In the genomic region with DNA sequence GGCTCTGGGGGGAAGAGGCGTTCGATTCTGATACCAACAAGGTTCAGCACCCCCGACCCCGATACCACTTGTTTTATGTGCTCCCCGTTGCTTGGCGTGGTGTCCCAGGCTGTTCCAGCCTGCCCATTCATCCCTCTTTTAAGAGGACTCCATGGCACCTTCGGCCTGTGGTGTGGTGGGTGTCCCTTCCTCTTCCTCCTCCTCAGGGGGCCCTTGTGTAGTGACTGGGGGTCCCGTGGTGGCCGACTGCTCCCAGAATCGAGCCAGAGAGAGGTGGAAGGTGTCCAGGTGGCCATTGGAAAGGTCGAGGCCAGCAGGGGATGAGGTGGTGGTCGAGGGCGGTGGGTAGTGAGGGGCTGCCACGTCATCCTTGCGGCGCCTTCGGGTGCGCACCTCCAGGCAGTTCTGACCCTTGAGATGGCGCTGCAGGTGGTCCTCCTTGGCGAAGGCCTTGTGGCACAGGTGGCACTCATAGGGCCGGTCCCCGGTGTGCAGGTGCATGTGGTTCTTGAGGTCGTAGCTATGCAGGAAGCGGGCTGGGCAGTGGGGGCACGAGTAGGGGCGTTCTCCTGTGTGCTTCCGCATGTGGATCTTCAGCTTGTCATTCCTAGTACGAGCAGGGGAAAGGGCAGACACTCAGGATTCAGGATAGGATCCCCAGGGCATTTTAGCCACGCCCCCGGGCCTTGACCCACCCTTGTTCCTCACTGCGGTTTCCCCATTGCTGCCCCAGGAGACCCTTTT, we compare ENCODE assay signal across 12 mouse cellular contexts. TPM values are rescaled to one million over a fixed set of nuclear protein-coding genes. Genes with fewer than 3 reads are reported as not detected.
A peak's percentile ranks its signal among the peaks of the same experiment; 100 is the strongest.
DNase-seq lines count a peak whose midpoint lies in the region; ATAC-seq lines count a peak whose summit lies in the region.
"Had no signal": no experiment of that assay in that cellular context is flagged by ENCODE, and none has a peak within 500 bp of the region (broad histone marks: within the 10 kb centered on the region; RNA-seq: fewer than 3 reads in every experiment).

No protein-coding gene starts in this region.

- no peaks in the 10 kb centered on the region for H3K9me3 ChIP-seq in forebrain, embryonic 10.5 days
- H3K9me3 ChIP-seq in forebrain, embryonic 15.5 days = no peaks in the 10 kb centered on the region
- no peaks in the 10 kb centered on the region for H3K9me3 ChIP-seq in neural tube, embryonic 13.5 days
- no peaks in the 10 kb centered on the region for H3K9me3 ChIP-seq in limb, embryonic 13.5 days
- H3K9me3 ChIP-seq: forebrain, embryonic 13.5 days had no signal

- peaks cover 30% of the 10 kb centered on the region for H3K4me1 ChIP-seq in forebrain, embryonic 10.5 days
- peaks cover 14% of the 10 kb centered on the region for H3K4me1 ChIP-seq in forebrain, embryonic 15.5 days
- peaks cover 21% of the 10 kb centered on the region for H3K4me1 ChIP-seq in neural tube, embryonic 13.5 days (replicated peaks)
- H3K4me1 ChIP-seq in limb, embryonic 13.5 days = peaks cover 17% of the 10 kb centered on the region

- no peak for DNase-seq in forebrain, embryonic 10.5 days (ENCODE audit: extremely low spot score, low spot score)
- no peak for DNase-seq in neural tube, embryonic 10.5 days (ENCODE audit: extremely low spot score, low spot score)
- DNase-seq in thymus, postnatal 14 days = peak; percentile 71
- DNase-seq in MN1 (ENCODE audit: low spot score) = no peak
- DNase-seq: lung, adult 18-20 months had no signal

- no peak for ATAC-seq in forebrain, embryonic 15.5 days (replicated peaks)
- no peak for ATAC-seq in neural tube, embryonic 13.5 days (ENCODE audit: low read depth)
- ATAC-seq in limb, embryonic 13.5 days (ENCODE audit: low FRiP score, low read depth) = no peak
- no peak for ATAC-seq in monocyte, adult 5-6 weeks (replicated peaks; ENCODE audit: insufficient number of reproducible peaks, low FRiP score, low TSS enrichment, poor library complexity, severe bottlenecking)

- no peak overlapping the region for H3K27ac ChIP-seq in forebrain, embryonic 10.5 days
- H3K27ac ChIP-seq in forebrain, embryonic 15.5 days (replicated peaks) = no peak overlapping the region
- no peak overlapping the region for H3K27ac ChIP-seq in neural tube, embryonic 13.5 days (replicated peaks)
- no peak overlapping the region for H3K27ac ChIP-seq in limb, embryonic 13.5 days
- H3K27ac ChIP-seq: forebrain, embryonic 13.5 days had no signal

- peak overlapping the region; percentile 67; the same call in 1 of the 2 replicates for H3K4me3 ChIP-seq in forebrain, embryonic 10.5 days
- H3K4me3 ChIP-seq in forebrain, embryonic 15.5 days = no peak overlapping the region
- no peak overlapping the region for H3K4me3 ChIP-seq in neural tube, embryonic 13.5 days
- H3K4me3 ChIP-seq in limb, embryonic 13.5 days = no peak overlapping the region; the same call in 1 of the 2 replicates

- peaks cover 14% of the 10 kb centered on the region for H3K36me3 ChIP-seq in forebrain, embryonic 10.5 days (replicated peaks)
- H3K36me3 ChIP-seq in forebrain, embryonic 15.5 days = no peaks in the 10 kb centered on the region
- no peaks in the 10 kb centered on the region for H3K36me3 ChIP-seq in neural tube, embryonic 13.5 days
- H3K36me3 ChIP-seq in limb, embryonic 13.5 days = no peaks in the 10 kb centered on the region

- H3K27me3 ChIP-seq in forebrain, embryonic 10.5 days (ENCODE audit: poor library complexity, severe bottlenecking) = 0 out of 2 replicates have a peak, but pooled peaks cover 4% of the 10 kb centered on the region
- H3K27me3 ChIP-seq in forebrain, embryonic 15.5 days = no peaks in the 10 kb centered on the region
- H3K27me3 ChIP-seq in neural tube, embryonic 13.5 days = no peaks in the 10 kb centered on the region
- H3K27me3 ChIP-seq in limb, embryonic 13.5 days = no peaks in the 10 kb centered on the region
- H3K27me3 ChIP-seq: forebrain, embryonic 13.5 days had no signal

- WGBS in forebrain, embryonic 10.5 days = 89% methylated on average over 31 of the region's 31 CpGs
- 89% methylated on average over 31 of the region's 31 CpGs for WGBS in forebrain, embryonic 15.5 days
- 86% methylated on average over 31 of the region's 31 CpGs for WGBS in neural tube, embryonic 13.5 days
- WGBS in limb, embryonic 13.5 days = 88% methylated on average over 31 of the region's 31 CpGs

- no peak overlapping the region for H3K9ac ChIP-seq in forebrain, embryonic 15.5 days (replicated peaks)
- H3K9ac ChIP-seq in neural tube, embryonic 13.5 days = no peak overlapping the region
- H3K9ac ChIP-seq in limb, embryonic 13.5 days = no peak overlapping the region

- H3K4me2 ChIP-seq in forebrain, embryonic 15.5 days (replicated peaks) = no peak overlapping the region
- peak overlapping the region; percentile 76 for H3K4me2 ChIP-seq in neural tube, embryonic 13.5 days
- H3K4me2 ChIP-seq in limb, embryonic 13.5 days (replicated peaks) = peak overlapping the region; percentile 80; the same call in 1 of the 2 replicates

RNA-seq across cellular contexts. Expression of a gene that starts 14.5 kb away (rescaled TPM):
- polyA plus RNA-seq in forebrain, embryonic 10.5 days (2016; fragmentation: Nextera tagmentation; extraction: Ambion mirVana) = 0.23 TPM in 1 of 2 replicates, not detected in the other
- 0.51 and 0.89 TPM in 2 replicates for polyA plus RNA-seq in forebrain, embryonic 15.5 days (2015; fragmentation: Nextera tagmentation; extraction: Ambion mirVana)
- polyA plus RNA-seq in neural tube, embryonic 13.5 days (2015; fragmentation: Nextera tagmentation; extraction: Ambion mirVana) = 0.88 and 1.1 TPM in 2 replicates
- 0.38 and 0.51 TPM in 2 replicates for polyA plus RNA-seq in limb, embryonic 13.5 days (2015; fragmentation: Nextera tagmentation; extraction: Ambion mirVana)
- total RNA-seq in monocyte, adult 5-6 weeks (2017) = not detected in 3 replicates
- polyA plus RNA-seq: cortical plate, adult 2 months had no signal

RNA-seq across cellular contexts. Expression of a gene that starts 15.0 kb away (rescaled TPM):
- 0.65 and 0.69 TPM in 2 replicates for polyA plus RNA-seq in forebrain, embryonic 10.5 days (2016; fragmentation: Nextera tagmentation; extraction: Ambion mirVana)
- 0.37 and 0.52 TPM in 2 replicates for polyA plus RNA-seq in forebrain, embryonic 15.5 days (2015; fragmentation: Nextera tagmentation; extraction: Ambion mirVana)
- 0.54 and 0.68 TPM in 2 replicates for polyA plus RNA-seq in neural tube, embryonic 13.5 days (2015; fragmentation: Nextera tagmentation; extraction: Ambion mirVana)
- 1.1 and 2.0 TPM in 2 replicates for polyA plus RNA-seq in limb, embryonic 13.5 days (2015; fragmentation: Nextera tagmentation; extraction: Ambion mirVana)
- total RNA-seq in monocyte, adult 5-6 weeks (2017) = 49.4 to 76.6 TPM (median 51.2 TPM) in 3 replicates

RNA-seq across cellular contexts. Expression of a gene that starts 17.8 kb away (rescaled TPM):
- 0.06 and 0.16 TPM in 2 replicates for polyA plus RNA-seq in forebrain, embryonic 10.5 days (2016; fragmentation: Nextera tagmentation; extraction: Ambion mirVana)
- 0.11 and 0.13 TPM in 2 replicates for polyA plus RNA-seq in forebrain, embryonic 15.5 days (2015; fragmentation: Nextera tagmentation; extraction: Ambion mirVana)
- polyA plus RNA-seq in neural tube, embryonic 13.5 days (2015; fragmentation: Nextera tagmentation; extraction: Ambion mirVana) = 0.17 TPM in 1 of 2 replicates, not detected in the other
- polyA plus RNA-seq in limb, embryonic 13.5 days (2015; fragmentation: Nextera tagmentation; extraction: Ambion mirVana) = 0.27 and 0.34 TPM in 2 replicates
- total RNA-seq in monocyte, adult 5-6 weeks (2017) = not detected in 3 replicates

RNA-seq across cellular contexts. Expression of a gene that starts 23.0 kb away (rescaled TPM):
- polyA plus RNA-seq in forebrain, embryonic 10.5 days (2016; fragmentation: Nextera tagmentation; extraction: Ambion mirVana) = 0.15 and 0.23 TPM in 2 replicates
- 0.64 and 0.82 TPM in 2 replicates for polyA plus RNA-seq in forebrain, embryonic 15.5 days (2015; fragmentation: Nextera tagmentation; extraction: Ambion mirVana)
- polyA plus RNA-seq in neural tube, embryonic 13.5 days (2015; fragmentation: Nextera tagmentation; extraction: Ambion mirVana) = 0.84 and 2.6 TPM in 2 replicates
- not detected in 2 replicates for polyA plus RNA-seq in limb, embryonic 13.5 days (2015; fragmentation: Nextera tagmentation; extraction: Ambion mirVana)
- total RNA-seq in monocyte, adult 5-6 weeks (2017) = 1.4 TPM in 1 of 3 replicates, not detected in the others
- polyA plus RNA-seq: heart, postnatal 0 days had no signal

RNA-seq across cellular contexts. Expression of a gene that starts 29.8 kb away (rescaled TPM):
- 32.1 and 39.5 TPM in 2 replicates for polyA plus RNA-seq in forebrain, embryonic 10.5 days (2016; fragmentation: Nextera tagmentation; extraction: Ambion mirVana)
- 32.9 and 34.0 TPM in 2 replicates for polyA plus RNA-seq in forebrain, embryonic 15.5 days (2015; fragmentation: Nextera tagmentation; extraction: Ambion mirVana)
- polyA plus RNA-seq in neural tube, embryonic 13.5 days (2015; fragmentation: Nextera tagmentation; extraction: Ambion mirVana) = 48.8 and 54.0 TPM in 2 replicates
- 50.3 and 52.2 TPM in 2 replicates for polyA plus RNA-seq in limb, embryonic 13.5 days (2015; fragmentation: Nextera tagmentation; extraction: Ambion mirVana)
- total RNA-seq in monocyte, adult 5-6 weeks (2017) = 23.1 to 49.7 TPM (median 33.0 TPM) in 3 replicates
